Mouse (Mus musculus): ENCODE measurements at regions not wholly inside any gene's neighbourhood (a gene's known extent, or its start where the extent isn't known, plus 50 kb on each side); places are given as distances from the start of the nearest gene placed in this dataset.
A peak's percentile ranks its signal among the peaks of the same experiment; 100 is the strongest.

- peak; percentile 14 for DNase-seq
Observed at GRCm38 (mm10) chr1:81516575-81517210, 439.9 kb downstream of the Nyap2 start.

- DNase-seq: no peak
Observed at GRCm38 (mm10) chr1:81520420-81521273, 443.9 kb downstream of the Nyap2 start.

- DNase-seq: no peak
Observed at GRCm38 (mm10) chr1:81522929-81523328, 446.2 kb downstream of the Nyap2 start.

- DNase-seq: no peak
Observed at GRCm38 (mm10) chr1:81525821-81526220, 449.1 kb downstream of the Nyap2 start.

- no peak for DNase-seq
Observed at GRCm38 (mm10) chr1:81537836-81538235, 461.1 kb downstream of the Nyap2 start.

- DNase-seq: no peak
Observed at GRCm38 (mm10) chr1:81539591-81540311, 463.0 kb downstream of the Nyap2 start.

- DNase-seq: no peak
Observed at GRCm38 (mm10) chr1:81548906-81549305, 472.2 kb downstream of the Nyap2 start.

- DNase-seq: no peak
Observed at GRCm38 (mm10) chr1:81549706-81550105, 473.0 kb downstream of the Nyap2 start.

GRCm38 (mm10) chr1:81552731-81553130, 476.0 kb downstream of the Nyap2 start:
- no peak for DNase-seq

- no peak for DNase-seq
Observed at GRCm38 (mm10) chr1:81576965-81577664, 500.4 kb downstream of the Nyap2 start.

- DNase-seq: no peak
Observed at GRCm38 (mm10) chr1:81577665-81578201, 501.0 kb downstream of the Nyap2 start.

- no peak for DNase-seq
Observed at GRCm38 (mm10) chr1:81581208-81581607, 504.5 kb downstream of the Nyap2 start.

- no peak for DNase-seq
Observed at GRCm38 (mm10) chr1:81587780-81588307, 511.1 kb downstream of the Nyap2 start.

- no peak for DNase-seq
Observed at GRCm38 (mm10) chr1:81591623-81592022, 514.9 kb downstream of the Nyap2 start.

GRCm38 (mm10) chr1:81593280-81594182, 516.8 kb downstream of the Nyap2 start:
- DNase-seq: peak; percentile 40

GRCm38 (mm10) chr1:81594183-81594515, 517.4 kb downstream of the Nyap2 start:
- DNase-seq: no peak

GRCm38 (mm10) chr1:81594606-81595005, 517.9 kb downstream of the Nyap2 start:
- DNase-seq: no peak

- no peak for DNase-seq
Observed at GRCm38 (mm10) chr1:81608772-81609171, 532.0 kb downstream of the Nyap2 start.

GRCm38 (mm10) chr1:81618880-81619279, 542.1 kb downstream of the Nyap2 start:
- no peak for DNase-seq

- no peak for DNase-seq
Observed at GRCm38 (mm10) chr1:81624141-81624540, 547.4 kb downstream of the Nyap2 start.

- no peak for DNase-seq
Observed at GRCm38 (mm10) chr1:81632704-81633103, 556.0 kb downstream of the Nyap2 start.

All from lung, postnatal 14 days (tissue).